Mouse (Mus musculus) frontal cortex, adult 2 months (tissue): ENCODE data around the gene Mlst8. TPM values are rescaled to one million over a fixed set of nuclear protein-coding genes. Genes with fewer than 3 reads are reported as not detected.
A peak's percentile ranks its signal among the peaks of the same experiment; 100 is the strongest.

ENCODE experiments used
- DNase-seq, 2 experiments: peaks; one replicate each; pipeline ENCODE4 v3.0.0; 2022; ENCODE audit warnings: low spot score in 1 of 2; ENCODE audit errors: extremely low spot score in 1 of 2
- polyA plus RNA-seq: library from polyadenylated mRNA; depleted of rRNA; stranded (reverse); fragments of >200 nt; gene quantifications from 2 replicates; pipeline ENCODE4 v1.2.3, GENCODE M21; 2012

Mlst8 gene
- polyA plus RNA-seq, 1 experiment: 37.9 TPM

DNA sequence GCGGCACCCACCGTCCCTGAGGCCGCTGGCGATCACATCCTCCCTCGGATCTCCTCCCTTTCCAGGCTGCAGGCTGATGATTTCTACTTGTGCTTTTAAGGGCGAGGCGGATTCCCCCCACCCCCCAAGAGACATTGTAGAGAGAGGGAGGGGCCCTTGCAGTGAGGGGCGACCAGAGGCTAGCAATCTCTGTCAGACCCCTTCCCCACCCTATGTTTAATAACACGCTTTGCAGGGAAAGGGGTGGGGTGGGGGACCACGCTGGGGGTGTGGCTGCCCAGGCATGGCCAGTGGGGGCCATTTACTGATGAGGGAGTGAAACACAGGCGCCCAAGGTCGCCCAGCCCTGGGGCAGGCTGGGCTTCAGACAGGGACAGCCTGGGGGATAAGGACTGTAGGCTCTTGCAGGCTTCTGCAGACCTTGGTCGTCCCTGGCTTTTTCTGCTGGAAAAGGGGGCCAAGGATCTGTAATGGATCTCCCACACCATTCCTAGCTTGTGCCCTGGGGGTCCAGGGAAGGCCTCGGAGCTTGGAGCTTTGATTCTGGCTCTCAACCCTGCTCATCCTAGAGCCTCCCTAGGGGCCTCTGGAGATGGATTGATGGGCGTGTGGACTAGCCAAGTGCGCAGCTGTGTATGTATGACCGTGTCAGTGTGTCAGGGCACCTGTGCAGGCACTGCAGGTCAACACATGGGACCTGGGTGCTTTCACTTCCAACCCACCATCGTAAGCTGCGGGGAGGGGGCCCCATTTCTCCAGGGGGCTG is 10.6 kb upstream of the Mlst8 start:
- no peak for DNase-seq

DNA sequence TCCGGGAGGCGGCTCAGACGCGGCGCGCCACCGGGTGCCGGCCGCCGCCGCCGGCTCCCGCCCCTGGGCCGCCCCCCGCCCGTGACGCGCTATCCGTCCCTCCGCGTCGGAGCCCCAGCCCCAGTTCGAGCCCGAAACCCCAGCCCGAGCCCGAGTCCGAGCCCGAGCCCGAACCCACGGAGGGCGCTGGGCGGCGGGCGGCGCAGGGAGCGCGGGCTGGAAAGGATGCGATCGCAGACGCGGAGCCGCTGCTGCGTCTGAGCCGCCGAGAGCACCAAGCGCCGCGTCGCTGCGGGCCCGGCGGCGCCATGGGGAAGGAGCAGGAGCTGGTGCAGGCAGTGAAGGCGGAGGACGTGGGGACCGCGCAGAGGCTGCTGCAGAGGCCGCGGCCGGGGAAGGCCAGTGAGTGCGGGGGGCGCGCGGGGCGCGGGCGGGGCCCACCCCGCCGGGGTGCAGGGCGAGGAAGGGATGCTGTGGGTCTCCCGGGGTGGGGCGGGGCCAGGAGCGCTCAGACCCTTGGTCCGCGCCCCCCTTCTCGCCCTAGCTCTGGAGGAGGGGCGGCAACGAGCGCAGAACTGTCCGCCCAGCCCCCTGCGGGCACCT is 9.9 kb upstream of the Mlst8 start:
- DNase-seq: no peak

DNA sequence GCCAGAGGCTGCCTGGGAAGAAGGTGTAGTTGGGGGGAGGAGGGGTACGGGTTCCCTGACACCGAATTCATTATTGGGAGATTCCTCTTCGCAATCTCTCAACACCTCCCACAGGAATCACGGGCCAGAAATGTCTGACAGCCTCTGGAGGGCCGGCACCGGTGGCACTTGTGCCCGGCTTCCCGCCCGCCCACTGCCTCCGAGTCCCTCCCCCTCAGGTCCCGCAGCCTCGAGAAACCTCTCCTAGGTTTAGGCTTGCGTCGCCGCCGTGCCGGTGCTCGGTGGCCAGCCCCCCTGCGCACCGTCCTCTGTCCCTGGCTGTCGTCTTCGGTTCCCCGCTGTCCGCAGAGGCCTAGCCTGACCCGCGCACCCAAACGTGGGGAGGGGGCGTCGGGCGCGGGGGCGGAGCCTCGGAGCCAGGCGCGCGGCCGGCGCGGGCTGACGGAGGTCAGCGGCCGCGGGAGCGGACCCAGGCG is 9.3 kb upstream of the Mlst8 start, which contains the start of gene Caskin1:
TSS of gene Caskin1 (plus strand) at position 416 of the 476 bp plus-strand sequence.
- DNase-seq: peak in 1 of 2 experiments; percentile 81

DNA sequence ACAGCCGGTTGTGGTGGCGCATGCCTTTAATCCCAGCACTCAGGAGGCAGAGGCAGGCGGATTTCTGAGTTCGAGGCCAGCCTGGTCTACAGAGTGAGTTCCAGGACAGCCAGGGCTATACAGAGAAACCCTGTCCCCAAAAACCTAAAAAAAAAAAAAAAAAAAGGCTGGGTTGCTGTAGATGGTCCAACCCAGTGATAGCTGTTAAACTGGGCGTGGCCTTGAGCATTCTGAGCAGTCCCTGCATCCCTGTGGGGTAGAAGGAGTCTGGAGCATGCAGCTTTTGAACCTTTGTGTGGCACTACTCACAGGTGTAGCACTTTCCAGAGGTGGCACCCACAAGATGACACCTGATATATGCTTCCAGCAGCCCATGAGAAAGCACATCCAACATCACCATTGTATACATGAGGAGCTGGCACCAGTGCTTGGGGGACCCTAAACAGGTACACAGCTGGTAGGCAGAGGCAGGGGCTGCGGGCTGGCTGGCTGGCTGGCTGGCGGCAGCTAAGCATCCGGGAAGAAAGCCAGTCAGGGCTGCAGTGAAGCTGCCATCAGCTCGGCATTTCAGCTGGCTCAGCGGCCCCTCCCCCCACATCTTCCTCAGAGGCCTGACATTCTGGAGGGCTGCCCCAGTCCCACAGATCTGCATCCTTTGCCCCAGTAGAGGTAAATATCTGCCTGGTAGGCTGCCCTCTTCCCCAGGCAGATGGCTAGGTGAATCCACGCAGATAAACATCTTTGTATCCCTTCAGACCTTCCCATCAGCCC is 6.4 kb upstream of the Mlst8 start:
- no peak for DNase-seq

DNA sequence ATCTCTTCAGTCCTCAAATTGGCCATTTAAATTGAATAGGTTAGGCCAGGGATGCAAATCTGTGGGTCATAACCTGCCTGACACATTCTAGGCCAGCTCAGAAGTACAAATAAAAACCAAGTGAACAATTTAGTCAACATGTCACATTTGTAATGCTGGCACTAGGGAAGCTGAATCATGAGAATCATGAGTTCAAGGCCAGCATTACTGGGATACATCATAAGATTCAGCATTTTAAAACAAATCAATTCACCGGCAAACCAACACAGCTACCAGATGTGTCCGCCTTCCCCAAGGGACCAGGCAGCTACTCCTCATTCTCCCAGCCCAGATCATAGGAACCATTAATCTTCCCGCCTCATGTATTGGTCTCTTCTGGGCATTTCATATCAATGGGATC is 4.6 kb upstream of the Mlst8 start:
- no peak for DNase-seq

DNA sequence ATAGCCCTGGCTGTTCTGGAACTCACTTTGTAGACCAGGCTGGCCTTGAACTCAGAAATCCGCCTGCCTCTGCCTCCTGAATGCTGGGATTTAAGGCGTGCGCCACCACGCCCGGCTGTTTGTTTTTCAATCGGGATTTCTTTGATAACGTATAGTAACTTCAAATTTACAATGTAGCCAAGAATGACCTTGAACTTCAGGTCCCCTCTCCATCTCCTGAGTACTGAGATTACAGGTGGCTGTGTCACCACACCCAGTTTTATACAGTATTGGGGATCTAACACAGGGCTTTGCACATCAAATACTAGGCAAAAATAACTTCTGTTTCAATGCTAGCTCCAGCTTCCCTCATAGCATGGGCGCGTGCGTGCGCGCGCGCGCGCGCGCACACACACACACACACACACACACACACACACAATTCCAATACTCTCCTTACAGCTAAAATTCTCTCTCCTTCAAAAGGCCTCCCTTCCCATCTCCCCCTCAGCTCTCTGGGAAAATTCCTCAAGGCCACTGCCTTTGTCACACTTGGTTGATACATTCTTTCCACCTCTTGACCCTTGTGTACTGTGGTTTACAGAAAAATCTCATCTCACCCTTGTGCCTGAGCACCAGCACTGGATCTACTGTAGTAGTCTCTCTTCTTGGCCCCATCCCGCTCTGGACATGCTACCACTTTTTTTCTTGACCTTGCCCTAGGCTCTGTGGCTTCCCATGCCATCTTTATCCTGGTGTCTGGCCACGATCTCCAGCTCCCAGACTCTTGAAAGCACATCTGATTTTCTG is 2.3 kb upstream of the Mlst8 start:
- DNase-seq: no peak

DNA sequence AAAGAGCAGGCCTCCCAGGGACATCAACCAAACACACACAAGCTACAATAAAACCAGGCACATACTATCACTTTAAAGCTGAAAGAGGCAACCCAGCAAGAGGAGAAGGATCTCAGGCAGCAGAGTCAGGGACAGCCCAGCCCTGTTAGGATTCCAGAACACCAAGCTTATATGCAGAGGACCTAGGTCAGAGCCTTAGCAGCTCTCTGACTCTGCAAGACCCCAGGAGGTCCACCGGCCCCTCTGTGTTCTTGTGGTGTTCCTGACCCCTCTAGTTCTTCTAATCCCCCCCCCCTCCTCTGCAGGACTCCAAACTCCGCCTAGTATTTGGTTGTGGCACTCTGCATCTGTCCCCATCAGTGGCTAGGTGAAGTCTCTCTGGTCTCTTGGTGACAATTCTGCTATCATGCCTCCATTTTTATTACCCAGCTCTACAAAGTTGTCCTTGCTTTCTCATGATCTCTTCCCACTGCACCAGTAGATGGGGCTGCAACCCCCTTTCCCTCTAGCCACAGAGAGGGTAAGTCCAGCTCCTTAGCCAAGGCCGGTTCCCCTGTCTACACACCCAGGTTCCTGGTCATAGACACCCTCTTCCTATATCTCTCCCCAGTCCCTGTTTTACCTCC is 1.4 kb upstream of the Mlst8 start:
- DNase-seq: no peak

DNA sequence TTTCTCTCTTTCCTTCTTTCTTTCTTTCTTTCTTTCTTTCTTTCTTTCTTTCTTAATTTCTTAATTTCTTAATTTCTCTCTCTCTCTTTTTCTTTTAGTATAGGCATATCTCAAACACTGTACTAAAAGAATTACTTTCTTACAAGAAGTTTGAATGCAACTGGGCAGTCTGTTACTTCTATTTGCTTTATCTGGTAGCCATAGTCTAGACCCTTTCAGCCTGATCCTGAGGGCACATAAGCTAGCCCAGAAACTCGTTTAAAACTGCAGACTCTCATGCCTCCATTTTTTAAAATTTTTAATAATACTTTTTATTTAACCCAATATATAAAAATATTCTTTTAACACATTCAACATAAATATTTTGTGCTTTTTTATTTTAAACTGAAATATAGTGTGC is 553 bp upstream of the Mlst8 start:
- DNase-seq: no peak

DNA sequence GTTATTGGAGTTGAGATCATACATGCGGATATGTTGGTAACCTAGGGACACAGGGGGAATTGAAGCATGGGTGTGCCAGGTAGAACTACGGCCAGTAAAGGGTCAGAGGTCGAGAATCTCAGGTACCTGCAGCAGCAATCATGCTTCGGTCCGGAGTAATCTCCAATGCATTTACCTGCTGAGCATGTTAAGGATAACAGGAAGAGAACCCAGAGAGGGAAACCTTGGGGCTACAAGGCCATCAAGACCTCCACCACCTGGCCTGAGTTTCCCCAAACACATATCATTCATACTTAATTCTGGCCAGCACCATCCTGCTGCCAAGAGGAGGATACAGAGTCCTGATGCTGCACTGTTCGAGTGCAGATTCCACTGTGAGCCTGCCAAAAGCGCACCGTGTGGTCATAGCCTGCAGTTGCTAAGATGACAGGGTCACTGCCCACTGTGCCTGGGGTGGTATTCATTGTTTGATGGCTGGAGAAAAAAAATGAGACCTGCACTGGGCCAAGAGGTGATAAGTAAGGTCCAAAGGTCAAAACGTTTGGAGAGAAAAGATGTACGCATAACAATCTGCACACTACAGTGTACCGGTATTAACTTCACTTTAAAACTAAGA is 785 bp downstream of the Mlst8 start:
- peak in 1 of 2 experiments; percentile 17 for DNase-seq

DNA sequence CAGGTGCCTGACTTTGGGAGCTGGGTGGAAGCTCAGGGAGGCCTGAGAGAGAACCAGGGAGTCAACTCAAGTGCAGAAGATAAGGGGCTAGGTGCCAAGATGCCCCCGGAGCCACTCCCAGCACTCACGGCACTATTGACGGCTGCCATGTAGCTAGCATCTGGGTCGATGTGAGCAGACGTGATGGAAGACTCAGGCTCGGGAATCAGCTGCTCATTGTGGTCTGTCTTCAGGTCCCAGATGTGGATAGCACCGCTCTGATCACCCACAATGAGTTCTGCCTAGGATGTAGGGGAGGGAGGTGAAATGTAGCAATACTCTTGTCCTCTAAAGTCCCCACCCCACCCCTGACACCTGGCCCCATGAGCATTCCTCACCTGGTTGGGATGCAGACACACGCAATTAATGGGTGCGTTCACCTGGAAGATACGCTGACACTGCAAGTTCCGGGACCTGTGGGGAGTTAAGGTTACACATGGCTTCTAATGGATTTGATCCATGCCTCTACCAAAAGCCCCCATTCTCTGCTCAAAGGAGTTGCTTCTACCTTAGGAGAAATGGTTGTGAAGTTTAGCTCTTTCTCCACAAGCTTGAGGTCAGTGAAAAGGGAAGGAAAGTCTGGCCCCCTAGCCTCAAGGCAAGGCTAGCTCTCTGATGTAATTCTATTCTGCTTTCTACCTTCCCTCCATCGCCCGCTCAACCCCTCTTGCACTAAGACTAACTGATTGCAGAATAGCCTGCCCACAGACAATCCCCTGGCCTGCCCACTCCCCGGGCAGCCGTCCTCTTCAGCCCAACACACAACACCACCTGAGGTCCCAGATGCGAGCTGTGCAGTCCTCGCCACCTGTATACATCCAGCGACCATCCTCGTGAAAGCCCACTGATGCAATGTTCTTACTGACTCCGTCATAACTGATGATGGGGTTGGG is 1.6 kb downstream of the Mlst8 start:
- DNase-seq: no peak

DNA sequence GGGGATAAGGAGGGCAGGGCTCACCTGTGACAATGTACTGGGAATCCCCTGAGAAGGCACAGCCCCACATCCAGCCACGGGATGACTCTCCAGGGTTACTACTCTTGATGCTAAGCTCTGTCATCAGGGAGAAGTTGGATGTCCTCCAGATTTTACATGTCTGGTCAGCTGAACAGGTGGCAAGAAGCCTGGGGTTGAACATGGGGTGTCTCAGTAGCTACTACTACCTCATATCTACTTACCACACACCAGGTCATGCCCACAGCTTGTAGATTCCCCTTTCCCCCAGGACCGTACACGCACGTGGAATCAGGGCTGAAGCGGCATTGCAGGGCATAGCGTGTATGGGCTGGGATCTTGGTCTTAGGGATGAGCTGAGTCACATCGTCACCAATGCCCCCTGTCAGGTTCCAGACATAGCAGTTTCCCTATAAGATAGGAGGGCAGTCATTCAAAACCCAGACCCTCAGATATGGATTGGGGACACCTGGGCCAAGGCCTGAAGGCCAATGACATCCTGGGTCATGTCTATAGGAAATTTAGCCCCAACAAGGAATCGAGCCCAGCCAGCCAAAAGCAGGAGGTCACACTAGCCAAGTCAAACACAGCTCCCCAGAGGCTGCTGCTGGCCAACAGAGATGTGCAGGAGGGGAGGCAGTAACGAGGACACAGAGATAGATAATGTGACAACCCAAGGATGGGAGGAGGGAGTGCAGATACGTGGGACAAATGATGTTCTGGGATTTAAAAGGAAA is 2.7 kb downstream of the Mlst8 start:
- DNase-seq: no peak

DNA sequence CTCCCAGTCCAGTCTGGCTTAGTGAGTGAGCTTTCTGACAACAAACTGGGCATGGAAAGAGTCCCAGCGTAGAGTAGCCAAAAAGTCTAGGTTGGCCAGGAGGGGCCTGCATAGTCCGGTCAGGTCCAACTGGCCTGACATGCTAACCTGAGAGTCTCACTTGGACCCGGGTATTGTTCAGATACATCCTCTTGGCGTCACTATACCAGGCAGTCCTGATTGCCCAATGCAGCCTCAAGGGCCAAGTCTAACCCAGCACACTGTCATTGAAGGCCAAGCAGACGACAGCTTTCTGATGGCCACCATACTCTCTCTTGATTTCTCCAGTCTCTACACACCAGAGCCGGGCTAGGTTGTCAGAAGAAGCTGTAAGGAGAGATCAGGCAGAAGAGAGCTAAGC is 3.3 kb downstream of the Mlst8 start:
- no peak for DNase-seq

DNA sequence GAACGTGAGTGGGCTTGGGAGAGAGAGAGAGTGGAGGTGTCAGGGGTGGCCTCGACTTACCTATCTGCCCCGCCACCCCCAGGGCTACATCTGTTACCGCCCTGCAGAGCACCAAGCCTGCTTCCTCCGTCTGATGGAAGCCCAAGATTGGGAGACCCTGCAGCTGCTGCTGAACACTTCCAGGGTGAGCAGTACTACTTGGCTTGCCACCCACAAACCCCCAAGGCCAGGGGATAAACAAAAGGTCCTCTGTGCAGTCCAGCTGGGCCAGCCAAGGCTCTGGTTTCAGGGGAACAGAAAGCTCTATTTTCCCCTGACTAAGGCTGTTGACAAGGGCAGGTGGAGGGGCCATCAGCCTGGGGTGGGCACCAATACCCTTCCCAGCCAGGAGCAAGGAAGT is 4.3 kb downstream of the Mlst8 start:
- peak in 1 of 2 experiments; percentile 60 for DNase-seq

DNA sequence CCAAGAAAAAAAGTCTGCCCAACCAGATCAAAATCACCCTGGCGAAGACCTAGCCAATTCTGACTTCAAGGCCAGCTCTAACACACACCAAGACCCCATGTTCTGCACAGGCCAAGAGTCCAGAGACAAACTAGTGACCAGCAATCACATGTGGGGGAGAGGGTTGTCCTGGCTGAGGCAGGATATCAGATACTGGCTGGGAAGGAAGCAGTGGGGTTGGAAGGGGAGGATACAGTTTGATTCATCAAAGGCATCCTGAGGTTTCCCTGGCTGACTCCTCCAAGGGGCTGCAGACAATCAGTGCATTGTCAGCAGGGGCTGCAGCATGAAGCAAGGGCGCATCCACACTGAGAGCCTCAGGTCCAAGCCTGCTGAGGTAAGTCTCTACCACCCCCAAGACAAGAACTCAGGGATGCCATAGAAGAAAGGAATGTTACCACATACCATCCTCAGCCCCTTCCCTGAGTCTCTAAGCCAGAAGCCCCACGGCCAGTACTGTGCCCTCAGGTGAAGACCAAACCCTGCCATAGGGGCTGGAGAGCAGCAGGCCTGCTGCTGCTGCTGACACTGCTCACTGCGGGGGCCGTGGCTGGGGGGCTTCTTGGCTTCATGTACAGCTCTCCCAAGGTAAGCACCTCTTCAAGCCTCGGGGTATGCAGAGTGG is 5.1 kb downstream of the Mlst8 start, which contains the start of gene Bricd5:
TSS of gene Bricd5 (plus strand) at position 273 of the 664 bp plus-strand sequence.
- DNase-seq: no peak

DNA sequence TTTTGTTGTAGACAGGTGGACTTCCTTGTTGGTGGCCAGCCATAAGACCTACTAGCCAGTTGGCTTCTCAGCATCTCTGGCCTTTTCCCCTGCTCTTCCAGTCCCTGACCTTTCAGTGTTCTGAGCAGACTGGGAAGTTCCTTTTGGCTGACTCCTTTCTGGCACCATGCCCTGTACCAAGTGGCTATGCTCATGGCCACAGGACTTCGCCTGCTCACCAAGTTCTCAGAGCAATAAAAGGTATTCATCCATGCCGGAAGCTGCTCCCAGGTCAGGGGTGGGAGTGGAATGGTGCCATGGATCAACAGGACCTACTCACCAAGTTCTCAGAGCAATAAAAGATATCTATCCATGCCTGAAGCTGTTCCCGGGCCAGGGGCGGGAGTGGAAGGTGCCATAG is 6.4 kb downstream of the Mlst8 start:
- DNase-seq: peak in 1 of 2 experiments; percentile 32

DNA sequence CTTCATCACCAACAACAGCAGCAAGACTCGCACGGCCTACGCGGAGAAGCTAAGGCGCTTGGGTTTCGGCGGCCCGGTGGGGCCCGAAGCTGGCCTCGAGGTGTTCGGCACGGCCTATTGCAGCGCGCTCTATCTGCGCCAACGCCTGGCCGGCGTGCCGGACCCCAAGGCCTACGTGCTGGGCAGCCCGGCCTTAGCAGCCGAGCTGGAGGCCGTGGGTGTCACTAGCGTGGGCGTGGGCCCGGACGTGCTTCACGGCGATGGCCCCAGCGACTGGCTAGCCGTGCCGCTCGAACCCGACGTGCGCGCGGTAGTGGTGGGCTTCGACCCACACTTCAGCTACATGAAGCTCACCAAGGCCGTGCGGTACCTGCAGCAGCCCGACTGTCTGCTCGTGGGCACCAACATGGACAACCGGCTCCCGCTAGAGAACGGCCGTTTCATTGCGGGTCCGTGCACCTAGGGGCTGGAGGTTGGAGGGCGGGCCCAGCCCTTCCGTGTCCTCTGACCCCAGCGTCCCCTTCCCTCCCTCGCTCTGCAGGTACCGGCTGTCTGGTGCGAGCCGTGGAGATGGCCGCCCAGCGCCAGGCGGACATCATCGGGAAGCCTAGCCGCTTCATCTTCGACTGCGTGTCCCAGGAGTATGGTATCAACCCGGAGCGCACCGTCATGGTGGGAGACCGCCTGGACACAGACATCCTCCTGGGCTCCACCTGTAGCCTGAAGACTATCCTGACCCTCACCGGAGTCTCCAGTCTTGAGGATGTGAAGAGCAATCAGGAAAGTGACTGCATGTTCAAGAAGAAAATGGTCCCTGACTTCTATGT is 8.0 kb downstream of the Mlst8 start:
- DNase-seq: peak in 1 of 2 experiments; percentile 36
